Mouse (Mus musculus): ENCODE results near the gene Dupd1.
"Not testable (repeated sequence)": the region's sequence is repeated elsewhere in the genome, so short reads cannot be mapped to it uniquely, and the experiment has no call there.

Dupd1 gene

GRCm38 (mm10) chr14:21670422-21671006 lies 43.9 kb downstream of the Dupd1 start:
- not testable (repeated sequence) for DNase-seq

GRCm38 (mm10) chr14:21669633-21670421 lies 44.5 kb downstream of the Dupd1 start:
- DNase-seq: no peak

- no peak for DNase-seq
Observed at GRCm38 (mm10) chr14:21669218-21669617, 45.2 kb downstream of the Dupd1 start.

- no peak for DNase-seq
Observed at GRCm38 (mm10) chr14:21662465-21663142, 51.8 kb downstream of the Dupd1 start.

- DNase-seq: peak; percentile 76 to 80
Observed at GRCm38 (mm10) chr14:21659652-21660051, 54.7 kb downstream of the Dupd1 start.

GRCm38 (mm10) chr14:21659155-21659554 lies 55.2 kb downstream of the Dupd1 start:
- no peak for DNase-seq

- no peak for DNase-seq
Observed at GRCm38 (mm10) chr14:21653813-21654212, 60.6 kb downstream of the Dupd1 start.

- no peak for DNase-seq
Observed at GRCm38 (mm10) chr14:21640806-21641435, 73.5 kb downstream of the Dupd1 start.

- no peak for DNase-seq
Observed at GRCm38 (mm10) chr14:21636548-21636947, 77.8 kb downstream of the Dupd1 start.

- DNase-seq: no peak
Observed at GRCm38 (mm10) chr14:21631665-21632200, 82.6 kb downstream of the Dupd1 start.

All from cerebellum, postnatal 36 days (tissue).